Mouse (Mus musculus): ENCODE data around the gene Zfp346.

Gene Zfp346

GRCm38 (mm10) chr13:55153951-55154350 lies 48.8 kb downstream of the Zfp346 start:
- no peak for DNase-seq

DNA sequence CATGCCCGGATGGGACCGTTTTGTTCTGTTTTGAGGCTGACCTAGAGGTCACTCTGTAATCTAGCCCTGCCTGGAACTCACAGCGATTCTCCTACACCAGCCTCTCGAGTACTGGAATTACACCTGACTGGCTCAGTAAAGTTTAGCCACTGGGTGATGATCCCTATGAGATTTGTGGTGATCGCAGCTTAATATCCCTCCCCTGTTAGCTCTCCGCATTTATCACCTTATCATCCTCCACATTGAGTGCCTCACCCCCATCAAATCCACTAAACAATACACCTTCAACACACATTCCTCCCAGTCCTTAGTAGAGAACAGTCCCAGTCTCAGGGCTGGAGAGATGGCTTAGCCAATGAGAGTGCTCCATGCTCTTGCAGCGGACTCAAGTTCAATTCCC lies 57.3 kb downstream of the Zfp346 start:
- no peak for DNase-seq

DNA sequence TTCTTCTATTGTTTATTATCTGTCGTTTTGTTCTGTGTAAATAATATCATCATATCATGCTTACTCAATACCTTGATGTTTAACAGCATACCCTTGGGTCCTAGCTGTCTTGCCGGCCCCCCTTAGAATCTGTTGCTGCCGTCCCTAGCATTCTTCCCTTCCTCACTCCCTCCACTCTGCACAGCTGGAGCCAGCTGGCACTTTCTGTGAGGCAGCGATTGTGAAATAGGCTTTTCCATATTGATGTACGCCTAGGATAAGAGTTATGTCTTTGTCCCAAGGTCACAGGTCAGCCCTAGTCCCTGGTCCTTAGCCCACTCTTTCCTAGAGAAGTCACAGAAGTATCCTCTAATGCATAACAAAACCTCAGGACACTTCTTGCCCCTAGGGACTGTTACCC lies 58.4 kb downstream of the Zfp346 start:
- DNase-seq = no peak

DNA sequence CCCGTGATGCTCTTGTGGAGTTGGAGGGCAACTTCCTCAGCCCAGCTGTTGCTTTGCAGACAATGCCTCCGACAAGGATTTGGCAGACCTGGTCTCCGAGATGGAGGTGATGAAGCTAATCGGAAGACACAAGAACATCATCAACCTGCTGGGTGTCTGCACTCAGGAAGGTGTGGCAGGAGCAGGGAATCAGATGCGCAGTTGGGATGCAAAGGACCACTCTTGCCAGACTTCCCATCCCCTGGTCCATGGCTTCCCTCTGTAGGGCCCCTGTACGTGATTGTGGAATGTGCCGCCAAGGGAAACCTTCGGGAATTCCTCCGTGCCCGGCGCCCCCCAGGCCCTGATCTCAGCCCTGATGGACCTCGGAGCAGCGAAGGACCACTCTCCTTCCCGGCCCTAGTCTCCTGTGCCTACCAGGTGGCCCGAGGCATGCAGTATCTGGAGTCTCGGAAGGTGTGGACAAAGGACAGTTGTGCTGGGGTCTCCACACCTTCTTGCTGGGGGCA lies 60.8 kb downstream of the Zfp346 start:
- no peak for DNase-seq

- DNase-seq = no peak
Observed at GRCm38 (mm10) chr13:55166806-55167725, 62.0 kb downstream of the Zfp346 start.

DNA sequence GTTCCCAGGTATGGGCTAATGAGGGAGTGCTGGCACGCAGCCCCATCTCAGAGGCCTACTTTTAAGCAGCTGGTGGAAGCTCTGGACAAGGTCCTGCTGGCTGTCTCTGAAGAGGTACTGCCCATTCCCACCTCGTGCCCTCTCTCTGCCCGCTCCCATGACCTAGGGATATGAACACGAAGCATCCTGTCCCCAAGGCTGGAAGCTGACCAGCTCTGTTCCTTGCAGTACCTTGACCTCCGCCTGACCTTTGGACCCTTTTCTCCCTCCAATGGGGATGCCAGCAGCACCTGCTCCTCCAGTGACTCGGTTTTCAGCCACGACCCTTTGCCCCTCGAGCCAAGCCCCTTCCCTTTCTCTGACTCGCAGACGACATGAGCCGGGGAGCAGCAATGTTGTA lies 62.7 kb downstream of the Zfp346 start:
- DNase-seq = no peak

DNA sequence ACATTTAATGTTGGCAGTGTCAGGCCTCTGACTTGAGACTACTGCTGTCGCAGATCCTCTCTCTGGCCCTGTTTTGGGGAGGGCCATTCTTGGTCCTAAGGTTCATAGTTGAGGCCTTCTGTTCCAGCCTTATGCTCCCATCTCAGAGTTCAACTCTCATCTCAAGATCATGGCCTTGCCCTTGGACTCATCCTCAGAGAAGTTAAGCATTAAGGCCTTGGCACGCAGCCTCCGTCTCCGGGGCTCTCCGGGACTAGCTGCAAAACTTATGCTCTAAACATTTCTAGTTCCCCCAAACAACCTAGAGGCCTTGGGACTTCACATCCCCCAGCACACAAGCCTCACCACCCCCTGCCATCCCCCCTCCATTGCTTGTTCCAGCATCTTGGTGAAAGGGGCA lies 63.1 kb downstream of the Zfp346 start:
- no peak for DNase-seq

- DNase-seq = no peak
Observed at GRCm38 (mm10) chr13:55168958-55169369, 63.9 kb downstream of the Zfp346 start.

- no peak for DNase-seq
Observed at GRCm38 (mm10) chr13:55171517-55172335, 66.6 kb downstream of the Zfp346 start.

DNA sequence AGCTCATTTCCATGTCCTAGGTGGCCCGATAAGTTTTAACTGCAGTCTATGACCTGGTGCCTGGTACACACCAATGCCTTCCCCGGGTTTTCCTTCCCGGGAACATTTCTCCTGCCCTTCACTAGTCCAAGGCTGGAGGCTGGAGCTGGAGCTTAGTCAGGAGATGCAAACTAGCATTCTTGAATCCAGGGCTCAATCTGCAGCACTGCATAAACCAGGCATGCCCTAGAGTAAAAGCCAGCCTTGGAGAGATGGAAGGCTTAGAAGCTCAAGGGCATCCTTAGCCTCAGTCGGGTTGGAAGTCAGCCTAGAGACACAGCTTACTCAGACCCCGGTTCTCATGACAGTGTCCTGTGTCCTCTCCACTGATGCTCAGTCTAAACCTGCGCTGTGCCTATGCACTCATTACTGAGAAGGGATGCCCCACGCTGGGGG lies 67.2 kb downstream of the Zfp346 start:
- DNase-seq = no peak

GRCm38 (mm10) chr13:55174347-55174746 lies 69.2 kb downstream of the Zfp346 start:
- DNase-seq = no peak

DNA sequence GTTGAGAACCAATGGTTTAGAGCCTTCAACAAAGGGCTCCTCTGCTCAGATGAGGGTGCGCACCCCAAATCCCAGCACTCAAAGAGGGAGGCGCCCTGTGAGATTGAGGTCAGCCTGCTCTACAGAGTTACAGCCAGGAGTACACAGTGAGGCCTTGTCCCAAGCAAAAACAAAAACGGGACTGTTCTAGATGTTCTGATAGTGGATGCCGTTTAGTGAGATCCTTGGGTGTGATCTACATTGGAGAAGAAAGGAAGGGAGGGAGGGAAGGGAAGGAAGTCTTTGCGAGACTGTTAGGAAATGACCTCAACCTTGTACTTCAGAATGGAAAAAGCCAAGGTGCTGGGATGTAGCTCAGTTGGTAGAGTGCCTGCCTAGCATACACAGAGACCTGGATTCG lies 71.2 kb downstream of the Zfp346 start:
- DNase-seq = no peak

- no peak for DNase-seq
Observed at GRCm38 (mm10) chr13:55177903-55178496, 72.9 kb downstream of the Zfp346 start.

GRCm38 (mm10) chr13:55178556-55178955 lies 73.4 kb downstream of the Zfp346 start:
- DNase-seq = peak; percentile 69

- peak; percentile 43 for DNase-seq
Observed at GRCm38 (mm10) chr13:55179591-55179990, 74.5 kb downstream of the Zfp346 start.

GRCm38 (mm10) chr13:55181786-55182172 lies 76.7 kb downstream of the Zfp346 start:
- DNase-seq = no peak

DNA sequence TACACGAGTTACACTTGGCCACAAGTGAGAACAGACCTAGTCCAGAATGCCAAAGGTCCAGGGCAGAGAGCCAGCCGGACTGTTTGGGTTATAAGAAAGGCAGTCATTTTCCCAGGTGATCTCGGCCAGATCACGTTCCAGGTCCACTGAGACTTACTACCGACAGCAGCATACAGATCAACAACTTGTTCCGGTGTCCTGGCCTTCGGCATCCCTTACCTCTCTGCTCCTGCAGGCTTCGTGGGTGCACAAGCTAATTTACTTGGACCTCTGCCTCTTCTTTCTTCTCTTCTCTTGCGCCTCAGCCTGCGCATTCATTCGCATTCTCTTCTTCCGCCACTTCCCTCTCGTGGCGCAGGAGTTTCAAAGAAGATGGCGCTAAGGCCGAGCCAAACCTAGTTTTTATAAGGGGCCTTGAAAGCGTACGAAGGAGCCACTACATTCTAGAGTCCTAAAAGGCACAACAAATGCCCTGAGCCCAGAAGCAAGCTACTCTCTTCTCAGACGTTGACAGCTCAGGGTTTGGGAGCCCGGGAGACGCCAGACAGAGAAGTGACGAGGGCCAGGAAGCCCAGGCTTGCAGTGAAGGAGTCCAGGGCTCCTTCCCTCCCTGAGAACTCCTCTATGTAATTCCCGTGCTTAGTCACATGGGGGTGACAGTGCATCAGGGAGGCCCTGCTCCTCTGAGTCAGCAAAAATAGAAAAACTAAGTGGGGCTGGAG lies 77.2 kb downstream of the Zfp346 start:
- DNase-seq = peak; percentile 80

GRCm38 (mm10) chr13:55183382-55183781 lies 78.3 kb downstream of the Zfp346 start:
- DNase-seq = no peak
